Mouse (Mus musculus): ENCODE measurements around the gene Cldnd2.
"Not testable (repeated sequence)": the region's sequence is repeated elsewhere in the genome, so short reads cannot be mapped to it uniquely, and the experiment has no call there.

Cldnd2 gene

DNA sequence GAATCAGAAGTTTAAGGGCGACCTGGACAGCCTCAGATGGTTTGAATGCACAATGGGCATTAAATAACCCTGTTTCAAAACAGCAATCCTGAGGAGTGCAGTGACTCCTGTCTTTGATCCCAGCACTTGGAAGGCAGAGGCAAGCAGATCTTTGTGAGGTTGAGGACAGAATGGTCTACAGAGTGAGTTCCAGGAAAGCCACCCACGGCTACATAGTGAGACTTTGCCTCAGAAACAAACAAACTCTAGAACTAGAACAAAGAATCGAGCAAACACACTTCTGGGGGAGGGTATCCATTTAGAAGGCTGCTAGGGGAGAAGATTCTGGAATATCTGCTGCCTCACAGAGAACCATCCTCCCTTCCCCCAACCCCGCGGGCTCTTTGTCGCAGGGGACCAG, at the start of gene Cldnd2:
TSS of gene Cldnd2 (plus strand) at position 301 of the 400 bp plus-strand sequence.
- no peak for DNase-seq

DNA sequence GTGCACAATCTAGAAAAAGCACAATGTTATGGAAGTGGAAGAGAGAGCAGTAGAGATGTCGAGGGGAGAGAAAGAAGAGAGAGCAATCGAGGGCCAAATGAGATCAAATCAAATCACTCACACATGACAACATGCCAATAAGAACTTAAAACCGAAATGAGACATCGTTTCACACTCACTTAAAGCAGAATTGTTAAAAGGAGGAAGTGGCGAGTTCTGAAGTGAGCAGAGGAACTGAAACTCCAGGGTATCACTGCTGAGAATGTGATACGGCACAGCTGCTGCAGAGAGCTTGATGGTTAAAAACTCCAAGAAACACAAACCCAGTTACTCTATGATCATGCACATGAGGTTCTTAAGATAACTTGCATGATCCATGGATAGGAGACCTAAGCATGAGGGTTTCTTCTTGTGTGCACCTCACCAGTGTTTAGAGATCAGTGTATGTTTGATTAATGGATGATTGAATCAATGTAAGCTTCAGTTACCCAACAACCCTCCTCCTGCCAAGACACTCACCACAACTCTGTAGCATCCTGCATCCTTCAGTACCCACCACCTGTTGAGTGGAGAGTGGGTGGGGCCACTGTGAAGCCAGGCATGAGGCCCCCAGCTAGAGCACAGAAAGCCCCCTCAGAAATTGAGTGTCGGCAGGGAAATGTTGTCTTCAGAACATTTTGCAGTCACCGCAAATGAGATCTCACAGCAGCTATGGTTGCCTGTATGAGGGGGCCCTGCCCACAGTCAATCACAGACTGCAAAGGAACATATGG, 48.0 kb upstream of the Cldnd2 start:
- DNase-seq, result no peak

DNA sequence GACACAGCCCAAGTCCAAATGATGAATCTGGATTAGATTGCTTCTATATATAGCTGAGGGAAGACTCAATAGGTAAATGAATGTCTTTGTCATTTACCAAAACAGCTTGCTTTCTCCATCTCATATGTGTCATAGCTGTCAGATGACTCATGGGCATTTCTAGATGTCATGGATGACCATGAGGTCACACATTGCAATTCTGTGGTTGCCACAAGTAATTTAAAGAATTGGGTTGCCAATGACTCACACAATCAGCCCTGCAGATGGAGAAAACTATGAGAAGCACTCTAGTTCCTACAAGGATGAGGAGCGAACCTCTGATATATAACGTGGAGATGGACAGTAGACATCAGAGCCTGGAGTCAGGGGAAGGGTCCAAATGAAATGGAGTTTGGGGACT, 41.1 kb upstream of the Cldnd2 start:
- no peak for DNase-seq

DNA sequence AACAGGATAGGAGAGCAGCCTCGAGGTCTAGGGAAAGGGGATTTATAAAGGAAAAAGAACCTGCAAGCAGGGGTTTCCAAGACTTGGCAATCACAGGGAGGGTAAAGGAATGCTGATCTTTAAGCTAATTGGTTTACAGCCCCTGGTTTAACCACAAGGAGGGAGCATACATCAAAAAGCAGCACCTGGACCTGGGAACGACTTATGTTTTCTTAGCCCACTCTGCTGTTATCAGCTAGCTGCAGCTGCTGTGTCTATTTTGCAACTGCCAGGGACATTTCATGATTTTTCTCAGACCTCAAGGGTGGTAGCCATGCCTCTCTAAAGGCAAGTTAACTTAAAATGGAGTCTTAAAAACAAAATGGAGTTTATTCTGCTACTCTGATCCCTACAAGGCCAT, 37.9 kb upstream of the Cldnd2 start:
- DNase-seq, result no peak

DNA sequence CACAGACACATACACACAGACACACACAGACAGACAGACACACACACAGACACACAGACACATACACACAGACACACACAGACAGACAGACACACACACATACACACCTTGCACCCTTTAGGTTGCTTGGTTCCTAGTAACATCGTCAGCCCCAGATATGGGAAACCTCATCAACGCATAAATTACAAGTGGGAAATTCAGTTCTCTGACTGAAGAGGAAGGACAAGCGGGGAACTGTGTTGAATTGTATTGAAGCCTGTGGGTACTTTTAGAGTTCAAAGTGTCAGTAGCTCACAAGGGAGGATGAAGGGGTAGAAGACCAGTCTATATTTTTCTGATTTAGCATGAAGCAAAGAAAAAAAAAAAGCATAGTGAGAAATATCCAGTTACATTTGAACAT, 33.0 kb upstream of the Cldnd2 start:
- no peak for DNase-seq

DNA sequence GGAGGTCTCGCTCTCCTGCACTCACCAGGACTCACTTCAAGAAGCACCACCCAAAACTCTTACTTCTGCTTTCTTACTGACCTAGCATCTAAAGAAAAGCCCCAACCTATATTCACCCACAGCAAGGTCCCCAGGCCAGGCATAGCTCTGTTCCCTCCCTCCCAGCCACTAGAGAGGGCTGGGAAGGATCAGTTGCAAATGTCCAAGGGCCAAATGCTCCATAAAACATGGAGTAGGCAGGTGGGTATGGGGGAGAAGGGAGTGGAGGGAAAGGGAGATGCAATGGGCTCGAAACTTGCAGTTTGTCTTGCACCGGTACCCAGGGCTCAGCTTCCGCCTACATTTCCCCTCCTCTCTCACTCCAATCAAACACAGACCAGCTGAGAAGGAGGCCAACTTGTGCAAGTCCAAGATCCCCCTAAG, 32.4 kb upstream of the Cldnd2 start, which contains the start of gene Siglecg:
TSS of gene Siglecg (plus strand) at position 74 of the 423 bp plus-strand sequence.
- DNase-seq, result no peak

DNA sequence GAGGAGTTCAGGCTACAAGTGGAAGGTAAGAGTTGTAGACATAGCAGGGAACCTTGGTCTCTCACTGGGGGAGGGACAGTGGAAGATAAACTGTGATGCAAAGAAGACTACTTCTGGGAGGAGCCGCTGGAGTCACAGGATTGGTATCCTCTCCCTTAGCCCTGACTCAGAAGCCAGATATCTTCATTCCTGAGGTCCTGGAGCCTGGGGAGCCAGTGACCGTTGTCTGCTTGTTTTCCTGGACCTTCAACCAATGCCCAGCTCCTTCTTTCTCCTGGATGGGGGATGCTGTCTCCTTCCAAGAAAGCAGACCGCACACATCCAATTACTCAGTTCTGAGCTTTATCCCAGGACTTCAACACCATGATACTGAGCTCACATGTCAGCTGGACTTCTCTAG, 31.5 kb upstream of the Cldnd2 start:
- DNase-seq, result no peak

DNA sequence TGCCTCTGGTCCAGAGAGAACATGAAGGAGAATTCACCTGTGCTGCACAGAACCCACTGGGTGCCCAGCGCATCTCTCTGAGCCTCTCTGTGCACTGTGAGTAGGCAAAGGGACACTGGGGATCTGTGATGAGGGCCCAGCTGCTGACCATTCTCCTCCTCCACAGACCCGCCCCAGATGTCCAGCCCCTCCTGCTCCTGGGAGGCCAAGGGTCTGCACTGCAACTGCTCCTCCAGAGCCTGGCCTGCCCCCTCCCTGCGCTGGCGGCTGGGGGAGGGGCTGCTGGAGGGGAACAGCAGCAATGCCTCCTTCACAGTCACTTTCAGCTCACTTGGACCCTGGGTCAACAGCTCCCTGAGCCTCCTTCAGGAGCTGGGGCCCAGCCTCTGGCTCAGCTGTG, 28.9 kb upstream of the Cldnd2 start:
- DNase-seq, result not testable (repeated sequence)

DNA sequence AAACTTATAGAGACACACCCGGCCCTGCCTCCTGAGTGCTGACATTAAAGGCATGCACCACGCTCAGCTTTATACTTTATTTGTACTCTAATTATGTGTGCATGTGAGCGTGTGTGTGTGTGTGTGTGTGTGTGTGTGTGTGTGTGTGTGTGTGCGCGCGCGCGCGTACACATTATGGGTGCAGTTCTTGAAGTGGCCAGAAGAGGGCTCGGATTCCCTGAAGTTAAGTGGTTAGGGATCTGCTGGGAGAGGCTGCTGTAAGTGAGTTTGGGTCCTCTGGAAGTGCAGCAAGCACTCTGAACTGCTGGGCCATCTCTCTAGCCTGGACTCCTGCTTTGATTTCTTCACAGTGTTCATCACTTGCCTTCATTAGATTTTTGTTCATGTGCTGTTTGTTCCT, 23.3 kb upstream of the Cldnd2 start:
- DNase-seq, result no peak

DNA sequence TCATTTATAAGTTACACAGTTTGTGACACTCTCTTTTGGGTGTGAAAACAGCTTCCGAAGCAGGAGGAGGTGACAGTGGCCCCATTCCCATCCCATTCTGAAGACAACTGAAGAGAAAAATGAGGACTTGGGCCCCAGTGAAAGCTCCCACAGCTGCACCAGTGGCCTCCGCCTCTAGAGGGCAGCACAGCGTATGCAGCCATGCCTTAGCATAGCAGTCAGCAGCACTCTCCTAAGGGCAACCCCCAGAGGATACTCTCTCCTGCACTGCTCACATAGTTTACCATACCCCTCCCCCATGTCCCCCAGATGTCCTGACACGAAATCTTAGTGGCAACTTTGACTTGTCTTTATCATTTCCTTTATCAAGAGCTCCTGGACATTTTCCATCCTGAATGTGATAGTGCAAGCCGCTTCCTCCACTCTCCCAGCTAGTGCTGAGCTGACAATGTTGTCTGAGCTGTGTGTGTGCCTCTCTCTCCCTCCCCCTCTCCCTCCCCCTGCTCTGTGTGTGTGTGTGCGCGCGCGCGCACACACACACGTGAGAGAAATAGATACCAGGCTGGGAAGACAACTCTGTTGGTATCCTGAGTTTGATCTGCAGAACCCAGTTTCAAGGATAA, 17.5 kb upstream of the Cldnd2 start:
- DNase-seq, result peak; percentile 80 to 84

DNA sequence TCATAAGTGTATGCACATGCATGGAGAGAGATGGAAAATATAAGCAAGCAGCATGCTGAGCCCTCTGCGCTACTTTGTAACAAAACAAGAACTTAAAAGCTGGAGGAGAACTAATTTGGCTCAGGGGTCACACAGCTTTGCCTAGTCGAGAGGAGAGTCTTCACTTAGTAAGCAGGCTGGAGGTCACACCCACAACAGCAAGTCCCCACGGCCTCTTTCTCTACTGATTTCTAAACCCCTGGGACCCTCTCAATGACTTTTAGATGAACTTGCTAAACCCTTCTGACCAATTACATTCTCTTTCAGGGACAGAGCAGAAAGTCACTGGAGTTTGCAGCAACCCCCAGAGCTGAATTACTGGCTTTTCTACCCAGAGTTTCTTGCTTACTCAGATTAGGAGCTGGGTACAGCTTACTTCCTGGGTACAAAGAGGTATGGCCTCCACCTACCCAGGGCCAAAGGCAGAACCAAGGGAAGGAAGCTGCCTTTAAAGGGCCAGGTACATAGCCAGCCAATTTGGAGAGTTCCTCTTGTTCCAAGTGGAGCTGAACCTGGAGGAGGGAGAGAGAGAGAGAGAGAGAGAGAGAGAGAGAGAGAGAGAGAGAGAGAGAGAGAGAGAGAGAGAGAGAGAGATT, 16.5 kb upstream of the Cldnd2 start:
- DNase-seq, result no peak

DNA sequence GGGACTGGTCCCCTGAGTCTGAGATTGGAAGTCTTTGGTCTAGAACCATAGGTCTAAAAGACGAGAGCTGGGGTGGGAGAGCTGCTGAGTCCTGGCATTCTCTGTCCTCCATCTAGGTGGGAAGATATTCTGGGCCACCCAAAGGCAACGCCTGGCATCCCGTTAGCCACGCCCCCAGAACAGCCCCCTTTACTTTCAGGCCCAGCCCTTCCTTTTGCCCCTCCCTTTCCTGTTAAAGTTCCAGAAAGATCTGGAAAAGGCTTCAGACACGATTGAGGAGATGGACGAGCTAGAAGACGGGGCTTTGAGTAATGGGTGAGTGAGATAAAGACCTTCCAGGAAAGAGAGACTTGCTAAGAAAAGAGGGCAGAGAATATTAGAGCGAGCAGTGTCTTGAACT, 13.2 kb upstream of the Cldnd2 start, which contains the start of gene Lim2:
TSS of gene Lim2 (plus strand) at position 265 of the 400 bp plus-strand sequence.
- no peak for DNase-seq

DNA sequence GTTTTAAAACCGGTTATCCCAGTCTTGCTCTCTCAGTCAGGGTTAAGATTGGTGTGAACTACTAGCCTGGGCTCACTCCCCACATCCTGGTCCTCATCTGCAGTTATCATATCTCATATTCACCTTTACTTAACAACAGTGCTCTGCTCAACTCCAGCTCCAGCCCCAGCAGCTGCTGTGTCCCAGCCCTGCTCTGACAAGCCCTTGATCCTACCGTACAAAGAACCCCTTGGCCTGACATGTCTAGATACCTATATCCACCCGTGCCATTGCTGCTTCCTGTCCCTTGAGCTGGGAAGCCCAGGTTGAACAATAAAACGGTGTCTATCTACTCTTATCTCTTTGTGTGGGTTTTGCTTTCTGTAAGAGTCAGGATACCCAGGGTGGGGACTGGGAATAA, 11.1 kb upstream of the Cldnd2 start:
- DNase-seq, result no peak

DNA sequence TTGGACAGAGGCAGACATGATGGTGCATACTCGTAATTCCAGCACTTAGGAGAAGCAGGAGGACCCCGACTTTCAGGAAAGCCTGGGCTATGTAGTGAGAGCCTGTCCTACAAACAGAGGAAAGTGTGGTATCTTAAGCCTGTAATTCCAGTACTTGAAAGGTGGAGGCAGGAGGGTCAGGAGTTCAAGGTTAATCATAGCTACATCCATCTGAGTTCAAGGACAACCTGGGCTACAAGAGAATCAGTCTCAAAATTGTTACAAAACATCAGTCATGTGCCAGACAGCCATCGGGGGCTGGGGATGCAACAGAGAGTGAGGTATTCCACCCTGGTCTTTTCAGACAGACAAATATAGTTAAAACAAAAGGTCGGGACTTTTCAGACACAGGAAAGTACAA, 7.7 kb upstream of the Cldnd2 start:
- no peak for DNase-seq

DNA sequence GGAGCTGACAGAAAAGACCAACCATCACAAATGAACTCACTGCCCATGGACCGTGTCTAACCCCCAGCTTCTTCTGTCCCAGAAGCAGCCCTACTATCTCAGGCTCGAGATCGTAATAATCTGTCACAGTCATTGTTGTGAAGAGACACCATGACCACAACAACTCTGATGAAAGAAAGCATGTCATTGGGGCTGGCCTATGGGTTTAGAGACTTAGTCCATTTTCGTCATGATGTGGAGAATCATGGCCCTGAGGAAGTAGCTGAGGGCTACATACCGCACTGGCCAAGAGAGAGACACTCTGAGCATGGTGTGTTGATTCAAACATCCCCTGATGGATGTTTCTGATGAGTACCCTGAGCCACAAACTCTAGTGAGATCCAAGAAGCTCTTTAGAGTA, 5.9 kb upstream of the Cldnd2 start:
- DNase-seq, result no peak

DNA sequence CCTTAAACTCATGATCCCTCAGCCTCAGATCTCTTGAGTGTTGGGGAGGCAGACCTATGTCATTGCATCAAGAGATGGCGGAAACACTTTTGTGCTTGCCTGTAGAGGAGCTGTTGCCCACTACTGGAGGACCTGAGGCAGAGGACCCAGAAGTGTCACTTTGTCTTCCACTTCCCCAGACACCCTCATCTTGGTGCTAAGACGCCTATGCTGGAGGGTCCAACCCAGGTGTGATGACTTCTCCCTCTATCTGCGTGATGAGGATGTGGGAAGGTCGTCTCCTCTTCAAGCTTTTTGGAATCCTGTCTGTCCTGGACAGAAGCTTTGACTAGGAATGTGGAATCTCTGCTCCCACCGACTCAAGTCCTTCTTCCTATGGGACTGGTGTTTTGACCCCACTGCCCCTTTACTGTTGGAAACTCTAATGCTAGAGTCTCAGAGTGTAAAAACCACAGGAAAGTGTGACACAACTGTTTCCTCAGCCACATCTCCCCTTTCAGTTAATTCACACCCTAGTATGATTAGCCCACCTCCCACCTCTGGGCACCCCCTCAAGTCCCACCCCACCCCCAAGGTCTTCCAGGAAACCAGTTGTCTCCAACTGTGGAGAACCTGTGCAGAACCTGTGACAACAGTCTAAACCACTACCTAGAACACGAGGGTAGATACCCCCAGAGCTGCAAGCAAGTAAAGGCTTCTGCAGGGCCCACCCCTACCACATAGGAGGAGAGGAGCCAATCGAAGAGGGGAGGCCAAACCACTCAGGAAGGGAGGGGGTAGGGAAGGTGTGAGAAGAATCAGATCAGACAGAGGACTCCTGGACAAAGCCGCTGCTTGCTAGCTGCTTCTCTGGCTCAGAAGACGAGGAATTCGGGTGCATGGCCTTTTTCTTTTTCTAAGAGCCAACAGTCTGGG, 4.0 kb upstream of the Cldnd2 start, which contains the start of gene Nkg7:
TSS of gene Nkg7 (plus strand) at position 733 of the 915 bp plus-strand sequence.
- DNase-seq, result no peak

DNA sequence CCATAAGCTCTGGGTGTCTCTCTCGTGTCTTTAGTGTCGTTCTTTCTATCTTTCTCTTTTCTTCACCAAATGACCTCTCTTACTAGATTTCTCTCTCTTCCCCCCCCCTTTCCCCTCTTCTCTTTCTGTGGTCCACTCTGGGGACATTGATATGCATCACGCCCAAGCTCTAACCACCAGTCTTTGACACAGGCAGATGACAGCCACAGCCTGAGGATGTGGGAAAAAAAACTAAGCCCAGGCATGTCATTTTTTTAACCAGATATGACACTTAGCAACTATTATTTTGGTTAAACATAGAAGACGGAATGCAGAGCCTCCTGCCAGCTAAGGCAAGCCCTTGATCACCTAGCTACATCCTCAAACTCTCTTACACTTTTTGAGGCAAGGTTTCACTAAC, 2.0 kb upstream of the Cldnd2 start:
- DNase-seq, result no peak

DNA sequence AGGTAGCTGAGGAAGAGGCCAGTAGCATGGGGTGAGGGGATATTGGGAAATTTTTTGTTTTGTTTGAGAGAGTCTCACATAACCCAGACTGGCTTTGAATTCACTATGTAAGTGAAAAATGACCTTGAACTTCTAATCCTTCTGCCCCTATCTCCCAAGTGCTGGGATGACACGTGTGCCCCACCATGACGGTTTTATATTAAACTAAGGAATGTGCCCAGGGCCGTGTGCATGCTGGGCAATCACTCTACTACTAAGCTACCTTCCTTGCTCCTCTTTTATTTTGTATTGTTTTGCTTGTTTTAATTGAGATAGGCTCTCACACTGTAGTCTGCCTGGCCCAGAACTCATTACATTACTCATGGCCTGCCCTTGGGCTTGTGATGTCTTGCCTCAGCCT, 489 bp downstream of the Cldnd2 start:
- no peak for DNase-seq

DNA sequence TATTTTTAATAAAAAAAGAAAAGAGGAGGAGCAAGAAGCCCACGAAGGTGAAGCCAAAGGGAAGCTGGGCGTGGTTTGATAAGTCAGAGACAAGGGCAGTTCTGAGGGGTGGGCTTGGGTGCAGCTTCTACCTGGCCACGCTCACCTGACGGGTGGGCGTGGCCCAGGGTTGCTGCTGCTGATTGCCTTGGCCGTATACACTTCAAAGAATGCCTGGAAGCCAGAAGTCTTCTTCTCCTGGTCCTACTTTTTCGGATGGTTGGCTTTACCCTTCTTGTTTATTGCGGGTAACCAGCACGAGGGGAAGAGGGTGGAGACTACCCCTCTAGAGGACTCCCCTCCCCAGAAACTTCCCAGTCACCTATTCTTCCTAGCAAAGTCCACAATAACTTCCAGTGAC, 2.1 kb downstream of the Cldnd2 start:
- no peak for DNase-seq

DNA sequence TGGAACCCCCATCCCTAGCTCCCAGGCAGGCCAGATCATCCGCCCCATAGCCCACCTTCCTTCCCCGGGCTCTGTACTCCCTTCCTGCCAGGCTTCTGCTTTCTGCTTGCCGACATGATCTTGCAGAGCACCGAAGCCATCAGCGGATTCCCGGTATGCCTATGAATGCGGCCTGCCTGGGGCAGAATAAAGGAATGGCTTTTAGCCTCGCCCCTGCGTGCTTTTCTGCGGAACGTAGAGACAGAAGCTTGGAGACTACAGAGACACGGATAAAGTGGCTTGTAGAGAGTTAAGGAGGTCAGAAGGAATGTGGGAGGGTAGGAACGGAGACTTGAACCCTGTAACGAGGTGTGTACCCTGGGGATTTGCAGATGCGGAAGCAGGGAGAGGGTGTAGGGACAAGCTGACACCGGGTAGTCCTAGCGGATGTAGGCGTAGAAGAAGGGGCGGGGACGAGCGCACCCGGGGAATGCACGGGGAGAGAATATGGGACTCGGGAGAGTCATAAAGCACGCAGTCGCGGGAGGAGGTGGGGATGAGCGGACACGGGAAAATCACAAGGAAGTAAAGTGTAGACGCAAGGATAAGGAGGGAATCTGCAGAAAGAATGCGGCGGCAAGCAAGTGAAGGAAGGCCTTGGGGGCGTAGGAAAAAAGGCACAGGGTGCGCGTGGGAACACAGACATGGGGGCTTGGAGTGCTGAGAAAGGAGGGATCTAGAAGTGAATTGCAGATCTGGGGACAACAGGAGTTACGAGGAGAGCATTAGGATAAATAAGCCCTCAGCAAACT, 2.7 kb downstream of the Cldnd2 start:
- peak; percentile 65 to 69 for DNase-seq

DNA sequence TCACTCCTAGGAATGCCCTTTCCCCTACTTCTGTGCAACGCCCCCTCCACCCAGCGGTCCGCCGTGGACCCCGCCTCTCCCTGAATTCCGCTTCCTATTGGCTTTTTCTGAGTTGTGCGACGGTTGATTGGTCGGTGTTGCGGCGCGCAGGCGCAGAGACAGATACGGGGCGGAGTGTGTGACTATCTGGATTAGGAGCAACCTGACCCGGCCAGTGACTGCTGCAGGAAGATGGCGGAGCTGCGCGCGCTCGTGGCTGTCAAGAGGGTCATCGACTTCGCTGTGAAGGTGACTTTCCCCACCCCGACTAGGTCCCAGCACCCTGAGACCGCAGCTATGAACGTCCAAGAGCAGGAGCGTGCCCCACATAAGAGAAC, 3.3 kb downstream of the Cldnd2 start, which contains the start of the genes Etfb and Gm45233:
TSS of gene Etfb (plus strand) at position 167 of the 377 bp plus-strand sequence.
TSS of gene Gm45233 (plus strand) at position 212 of the 377 bp plus-strand sequence.
- peak; percentile 93 to 96 for DNase-seq

DNA sequence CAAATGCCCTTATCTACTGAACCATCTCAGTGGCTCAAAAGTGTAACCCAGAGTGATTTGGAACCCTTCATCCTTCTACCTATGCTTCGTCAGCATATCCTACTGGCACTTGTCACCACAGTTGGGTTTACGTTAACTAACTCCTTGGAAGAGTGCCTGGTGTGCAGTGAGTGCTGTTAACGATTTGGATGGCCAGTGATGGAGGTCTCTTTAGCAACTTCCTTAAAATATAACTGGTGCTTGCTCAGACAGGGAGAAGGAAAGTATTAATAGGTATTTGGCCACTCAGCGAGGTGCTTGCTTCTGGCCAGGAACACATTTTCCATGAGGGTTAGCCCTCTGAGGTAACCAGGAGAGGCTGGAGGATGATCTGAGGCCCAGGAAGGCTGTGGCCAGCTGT, 7.2 kb downstream of the Cldnd2 start:
- DNase-seq, result no peak
